Mouse (Mus musculus): ENCODE data around the gene Hspb8.

GRCm38 (mm10) chr5:116450901-116451300, 28.2 kb upstream of the Hspb8 start:
- TF ChIP-seq CTCF (IDR thresholded peaks at IDR 0.05) (no peak), EP300 (IDR thresholded peaks at IDR 0.05) (no peak)
